Mouse (Mus musculus): Measurements from ENCODE around the gene Klc4. TPM values are rescaled to one million over a fixed set of nuclear protein-coding genes. Genes with fewer than 3 reads are reported as not detected.

Gene Klc4
- total RNA-seq, 2 experiments from 2014 or later, result 23.8 to 28.2 TPM

- DNase-seq, result no peak
- intact Hi-C loops (cut with DNase I), result no loop called here
These were observed 51.2 kb downstream of the Klc4 start for GRCm38 (mm10) chr17:46594606-46595005.

GRCm38 (mm10) chr17:46593124-46593523, 52.7 kb downstream of the Klc4 start:
- DNase-seq, result no peak
- intact Hi-C loops (cut with DNase I), result no loop called here

GRCm38 (mm10) chr17:46591406-46591805, 54.4 kb downstream of the Klc4 start:
- peak; percentile 34 to 37 for DNase-seq
- intact Hi-C loops (cut with DNase I), result no loop called here

GRCm38 (mm10) chr17:46590439-46590838, 55.4 kb downstream of the Klc4 start:
- intact Hi-C loops (cut with DNase I), result no loop called here
- no peak for DNase-seq

- DNase-seq, result no peak
- intact Hi-C loops (cut with DNase I), result loop anchor here (1.0 kb wide), 1 partner anchor 64 kb away; no protein-coding TSS in a partner anchor
These were observed 56.0 kb downstream of the Klc4 start for GRCm38 (mm10) chr17:46589635-46590314.

GRCm38 (mm10) chr17:46588913-46589312, 56.9 kb downstream of the Klc4 start:
- no peak for DNase-seq
- intact Hi-C loops (cut with DNase I), result loop anchor here (1.0 kb wide), 1 partner anchor 64 kb away; no protein-coding TSS in a partner anchor

- intact Hi-C loops (cut with DNase I), result no loop called here
- DNase-seq, result no peak
These were observed 57.6 kb downstream of the Klc4 start for GRCm38 (mm10) chr17:46588173-46588572.

- no peak for DNase-seq
- intact Hi-C loops (cut with DNase I), result no loop called here
These were observed 59.5 kb downstream of the Klc4 start for GRCm38 (mm10) chr17:46586327-46586726.

Other genes with a start within 250 kb of the Klc4 start
- gene Crip3, start 217.1 kb downstream of the Klc4 start, total RNA-seq (2021), result under 1 TPM in 1 of 2 experiments, not detected in 1; 0.26 TPM
- not detected for gene Slc22a7, start 207.6 kb downstream of the Klc4 start, total RNA-seq (2021)
- gene Ttbk1, start 158.3 kb downstream of the Klc4 start, total RNA-seq (2021), result under 1 TPM; 0.40 to 0.48 TPM
- gene Dnph1, start 149.3 kb downstream of the Klc4 start, total RNA-seq (2021), result 1 to 10 TPM; 3.7 to 4.0 TPM
- 10 to 100 TPM; 13.8 to 18.8 TPM for gene Cul9, start 99.6 kb downstream of the Klc4 start, total RNA-seq (2021)
- gene Srf, start 89.8 kb downstream of the Klc4 start, total RNA-seq (2021), result 100 to 1,000 TPM; 129 to 134 TPM
- gene Ptk7, start 16.5 kb downstream of the Klc4 start, total RNA-seq (2021), result 10 to 100 TPM; 19.5 to 22.3 TPM
- gene Mrpl2, start 207 bp upstream of the Klc4 start, total RNA-seq (2021), result 100 to 1,000 TPM; 117 to 122 TPM
- 10 to 100 TPM; 56.1 to 62.2 TPM for gene Cul7, start 4.3 kb upstream of the Klc4 start, total RNA-seq (2021)
- gene Rrp36, start 28.3 kb upstream of the Klc4 start, total RNA-seq (2021), result 10 to 100 TPM; 12.9 to 19.0 TPM
- 10 to 100 TPM; 62.3 to 67.2 TPM for gene Mea1, start 32.8 kb upstream of the Klc4 start, total RNA-seq (2021)
- 100 to 1,000 TPM; 152 to 160 TPM for gene Klhdc3, start 34.9 kb upstream of the Klc4 start, total RNA-seq (2021)
- gene Ppp2r5d, start 59.1 kb upstream of the Klc4 start, total RNA-seq (2021), result 10 to 100 TPM; 36.5 to 38.5 TPM
- gene Pex6, start 65.4 kb upstream of the Klc4 start, total RNA-seq (2021), result 10 to 100 TPM; 18.9 to 19.9 TPM
- gene Gnmt, start 83.1 kb upstream of the Klc4 start, total RNA-seq (2021), result under 1 TPM; 0.32 to 0.93 TPM
- gene Cnpy3, start 106.2 kb upstream of the Klc4 start, total RNA-seq (2021), result 10 to 100 TPM; 23.9 to 25.8 TPM
- gene Ptcra, start 117.7 kb upstream of the Klc4 start, total RNA-seq (2021), result not detected
- gene 2310039H08Rik, start 126.6 kb upstream of the Klc4 start, total RNA-seq (2021), result 10 to 100 TPM; 26.8 to 28.2 TPM
- 10 to 100 TPM; 58.6 to 69.7 TPM for gene Rpl7l1, start 136.7 kb upstream of the Klc4 start, total RNA-seq (2021)
- 10 to 100 TPM; 12.7 to 15.4 TPM for gene Bicral, start 212.5 kb upstream of the Klc4 start, total RNA-seq (2021)
- gene Tbcc, start 244.7 kb upstream of the Klc4 start, total RNA-seq (2021), result 10 to 100 TPM; 21.1 to 24.0 TPM

Measured in heart, postnatal 10 days (tissue).